Mouse (Mus musculus): ENCODE data around the gene Angptl1.

Angptl1 gene

GRCm38 (mm10) chr1:156870616-156871015 is 32.3 kb downstream of the Angptl1 start:
- DNase-seq (ENCODE audit: low spot score in 2 of 2): no peak

- no peak for DNase-seq (ENCODE audit: low spot score in 2 of 2)
Observed at GRCm38 (mm10) chr1:156884782-156885181, 46.4 kb downstream of the Angptl1 start.

GRCm38 (mm10) chr1:156885879-156886278 is 47.5 kb downstream of the Angptl1 start:
- DNase-seq (ENCODE audit: low spot score in 2 of 2): no peak

GRCm38 (mm10) chr1:156888830-156889229 is 50.5 kb downstream of the Angptl1 start:
- no peak for DNase-seq (ENCODE audit: low spot score in 2 of 2)

GRCm38 (mm10) chr1:156891561-156891960 is 53.2 kb downstream of the Angptl1 start:
- DNase-seq (ENCODE audit: low spot score in 2 of 2): no peak

- DNase-seq (ENCODE audit: low spot score in 2 of 2): no peak
Observed at GRCm38 (mm10) chr1:156901689-156902088, 63.3 kb downstream of the Angptl1 start.

GRCm38 (mm10) chr1:156903899-156904298 is 65.5 kb downstream of the Angptl1 start:
- no peak for DNase-seq (ENCODE audit: low spot score in 2 of 2)

GRCm38 (mm10) chr1:156905660-156906059 is 67.3 kb downstream of the Angptl1 start:
- no peak for DNase-seq (ENCODE audit: low spot score in 2 of 2)

- no peak for DNase-seq (ENCODE audit: low spot score in 2 of 2)
Observed at GRCm38 (mm10) chr1:156909265-156909664, 70.9 kb downstream of the Angptl1 start.

- DNase-seq (ENCODE audit: low spot score in 2 of 2): no peak
Observed at GRCm38 (mm10) chr1:156909866-156910265, 71.5 kb downstream of the Angptl1 start.
